Mouse (Mus musculus): ENCODE data around the gene Zkscan14. TPM values are rescaled to one million over a fixed set of nuclear protein-coding genes. Genes with fewer than 3 reads are reported as not detected.
"Not testable (repeated sequence)": the region's sequence is repeated elsewhere in the genome, so short reads cannot be mapped to it uniquely, and the experiment has no call there.

The Zkscan14 gene
- polyA plus RNA-seq, 2 experiments: 4.0 to 9.7 TPM

DNA sequence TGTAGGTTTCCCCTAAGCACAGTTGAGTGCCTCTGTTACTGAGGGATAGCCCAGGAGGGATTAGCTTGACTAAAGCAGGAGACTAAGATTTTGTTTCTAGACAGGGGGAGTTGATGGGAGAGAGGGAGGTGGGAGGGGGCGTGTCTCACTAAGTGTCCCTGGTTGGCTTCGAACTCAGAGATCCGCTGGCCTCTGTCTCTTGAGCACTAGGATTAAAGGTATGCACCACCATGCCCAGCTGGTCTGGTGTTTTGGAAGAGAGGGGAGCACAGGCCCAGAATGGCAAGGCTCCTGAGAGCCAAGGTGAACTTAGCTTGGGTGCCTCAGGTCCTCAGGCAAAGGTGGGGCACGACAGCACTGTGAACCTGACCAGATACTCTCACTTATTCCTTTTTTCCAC, 9.7 kb upstream of the Zkscan14 start:
- no peak for DNase-seq (ENCODE audit: low spot score)
- WGBS: 92% methylated on average over 4 of the region's 4 CpGs
- TF ChIP-seq POLR2A (IDR thresholded peaks at IDR 0.05; ENCODE audit: borderline replicate concordance, extremely low read depth, insufficient read depth, insufficient read length): no peak

GRCm38 (mm10) chr5:145208391-145208790, 6.7 kb upstream of the Zkscan14 start:
- not testable (repeated sequence) for H3K4me2 ChIP-seq (replicated peaks; ENCODE audit: low read depth, low read length, severe bottlenecking)
- peaks cover 54% of the 10 kb centered on the region for H3K36me3 ChIP-seq (ENCODE audit: control insufficient read depth, insufficient read depth, low read length)
- 47% methylated on average over 11 of the region's 11 CpGs for WGBS

More for the DNA sequence above, 9.7 kb upstream of the Zkscan14 start:
- H3K4me1 ChIP-seq (ENCODE audit: control insufficient read depth, insufficient read depth, low read length): no peaks in the 10 kb centered on the region
- H3K4me3 ChIP-seq (replicated peaks; ENCODE audit: low read length): no peak overlapping the region
- no peaks in the 10 kb centered on the region for H3K27me3 ChIP-seq (ENCODE audit: control insufficient read depth, insufficient read depth, low read length)
- H3K4me2 ChIP-seq (replicated peaks; ENCODE audit: low read depth, low read length, severe bottlenecking): no peak overlapping the region
- no peak for ATAC-seq (ENCODE audit: low FRiP score, low read depth)
- H3K27ac ChIP-seq (replicated peaks; ENCODE audit: low read depth, low read length): no peak overlapping the region
- H3K36me3 ChIP-seq (ENCODE audit: control insufficient read depth, insufficient read depth, low read length): peaks cover 69% of the 10 kb centered on the region
- no peak overlapping the region for H3K9ac ChIP-seq (ENCODE audit: low read depth, low read length, severe bottlenecking)
- no peaks in the 10 kb centered on the region for H3K9me3 ChIP-seq (ENCODE audit: control insufficient read depth, low read length)

GRCm38 (mm10) chr5:145207954-145208353, 6.3 kb upstream of the Zkscan14 start:
- no peak for TF ChIP-seq POLR2A (IDR thresholded peaks at IDR 0.05; ENCODE audit: borderline replicate concordance, extremely low read depth, insufficient read depth, insufficient read length)
- no peak overlapping the region for H3K4me3 ChIP-seq (replicated peaks; ENCODE audit: low read length)
- peaks cover 51% of the 10 kb centered on the region for H3K36me3 ChIP-seq (ENCODE audit: control insufficient read depth, insufficient read depth, low read length)
- H3K4me2 ChIP-seq (replicated peaks; ENCODE audit: low read depth, low read length, severe bottlenecking): no peak overlapping the region
- 92% methylated on average over 5 of the region's 6 CpGs for WGBS
- ATAC-seq (ENCODE audit: low FRiP score, low read depth): no peak
- no peak overlapping the region for H3K9ac ChIP-seq (ENCODE audit: low read depth, low read length, severe bottlenecking)
- H3K4me1 ChIP-seq (ENCODE audit: control insufficient read depth, insufficient read depth, low read length): peaks cover 8% of the 10 kb centered on the region
- H3K27me3 ChIP-seq (ENCODE audit: control insufficient read depth, insufficient read depth, low read length): no peaks in the 10 kb centered on the region
- H3K9me3 ChIP-seq (ENCODE audit: control insufficient read depth, low read length): no peaks in the 10 kb centered on the region
- no peak for DNase-seq (ENCODE audit: low spot score)
- H3K27ac ChIP-seq (replicated peaks; ENCODE audit: low read depth, low read length): no peak overlapping the region

More at GRCm38 (mm10) chr5:145208391-145208790, 6.7 kb upstream of the Zkscan14 start:
- not testable (repeated sequence) for DNase-seq (ENCODE audit: low spot score); ATAC-seq (ENCODE audit: low FRiP score, low read depth); H3K4me1 ChIP-seq (ENCODE audit: control insufficient read depth, insufficient read depth, low read length); H3K27me3 ChIP-seq (ENCODE audit: control insufficient read depth, insufficient read depth, low read length); H3K9me3 ChIP-seq (ENCODE audit: control insufficient read depth, low read length); H3K27ac ChIP-seq (replicated peaks; ENCODE audit: low read depth, low read length); H3K4me3 ChIP-seq (replicated peaks; ENCODE audit: low read length); H3K9ac ChIP-seq (ENCODE audit: low read depth, low read length, severe bottlenecking)

DNA sequence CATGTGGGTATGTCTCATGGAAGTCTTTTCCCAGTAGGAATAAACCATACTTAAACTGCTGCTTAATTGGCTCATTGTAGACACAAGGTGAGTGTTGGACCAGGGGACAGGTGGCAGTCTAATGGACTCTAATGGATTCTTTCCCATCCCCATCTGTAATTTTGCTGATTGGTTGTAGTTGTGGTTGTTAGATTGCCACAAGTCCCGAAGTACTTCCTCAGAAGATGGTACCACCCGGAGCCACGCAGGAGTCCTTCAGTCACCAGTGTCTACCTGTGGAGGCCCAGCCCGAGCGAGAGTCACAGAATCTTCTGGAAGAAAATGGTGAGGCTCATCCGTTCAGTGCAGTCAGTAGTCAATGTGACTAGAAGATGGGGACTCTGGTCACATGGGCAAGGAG, 5.7 kb upstream of the Zkscan14 start:
- 97% methylated on average over 6 of the region's 6 CpGs for WGBS
- Histone ChIP-seq H3K4me1 (ENCODE audit: control insufficient read depth, insufficient read depth, low read length) (peaks cover 8% of the 10 kb centered on the region), H3K27ac (replicated peaks; ENCODE audit: low read depth, low read length) (no peak overlapping the region), H3K27me3 (ENCODE audit: control insufficient read depth, insufficient read depth, low read length) (no peaks in the 10 kb centered on the region), H3K4me2 (replicated peaks; ENCODE audit: low read depth, low read length, severe bottlenecking) (no peak overlapping the region), H3K4me3 (replicated peaks; ENCODE audit: low read length) (no peak overlapping the region), H3K36me3 (ENCODE audit: control insufficient read depth, insufficient read depth, low read length) (peaks cover 46% of the 10 kb centered on the region), H3K9me3 (ENCODE audit: control insufficient read depth, low read length) (no peaks in the 10 kb centered on the region), H3K9ac (ENCODE audit: low read depth, low read length, severe bottlenecking) (no peak overlapping the region)
- DNase-seq (ENCODE audit: low spot score) (no peak), ATAC-seq (ENCODE audit: low FRiP score, low read depth) (no peak)
- no peak for TF ChIP-seq POLR2A (IDR thresholded peaks at IDR 0.05; ENCODE audit: borderline replicate concordance, extremely low read depth, insufficient read depth, insufficient read length)

- Histone ChIP-seq H3K9me3 (ENCODE audit: control insufficient read depth, low read length) (no peaks in the 10 kb centered on the region), H3K4me1 (ENCODE audit: control insufficient read depth, insufficient read depth, low read length) (peaks cover 14% of the 10 kb centered on the region), H3K27ac (replicated peaks; ENCODE audit: low read depth, low read length) (no peak overlapping the region), H3K4me3 (replicated peaks; ENCODE audit: low read length) (peak overlapping the region; percentile 52), H3K36me3 (ENCODE audit: control insufficient read depth, insufficient read depth, low read length) (peaks cover 23% of the 10 kb centered on the region), H3K4me2 (replicated peaks; ENCODE audit: low read depth, low read length, severe bottlenecking) (peak overlapping the region; percentile 48), H3K9ac (ENCODE audit: low read depth, low read length, severe bottlenecking) (peak overlapping the region; percentile 66), H3K27me3 (ENCODE audit: control insufficient read depth, insufficient read depth, low read length) (no peaks in the 10 kb centered on the region)
- DNase-seq (ENCODE audit: low spot score): peak; percentile 12
- 14% methylated on average over 9 of the region's 9 CpGs for WGBS
- ATAC-seq (ENCODE audit: low FRiP score, low read depth): no peak
- TF ChIP-seq POLR2A (IDR thresholded peaks at IDR 0.05; ENCODE audit: borderline replicate concordance, extremely low read depth, insufficient read depth, insufficient read length): no peak
These were observed 3.4 kb upstream of the Zkscan14 start for GRCm38 (mm10) chr5:145205041-145205440.

Data from limb, embryonic 14.5 days (tissue).